Comparison of ENCODE assay signal across 29 mouse cellular contexts in the genomic region with DNA sequence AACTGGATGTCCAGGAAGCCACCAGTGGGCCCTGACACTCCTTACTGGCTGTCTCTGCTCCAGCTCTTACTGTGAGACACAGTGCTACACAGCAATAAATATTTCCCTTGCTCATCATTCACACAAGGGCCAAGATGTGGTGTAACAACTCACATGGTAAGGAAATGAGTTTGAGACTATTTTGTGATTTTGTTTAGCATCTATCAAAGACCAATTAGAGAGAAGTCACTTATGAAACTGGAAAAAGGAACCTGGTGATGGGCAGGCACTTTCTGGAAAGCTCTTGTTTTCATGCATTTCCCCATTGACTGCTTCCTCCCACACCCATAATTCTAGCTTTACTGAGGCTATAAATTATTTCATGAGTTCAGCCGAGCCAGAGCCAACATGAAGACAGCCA. TPM values are rescaled to one million over a fixed set of nuclear protein-coding genes. Genes with fewer than 3 reads are reported as not detected.
DNase-seq lines count a peak whose midpoint lies in the region; ATAC-seq and TF ChIP-seq lines count a peak whose summit lies in the region.
"Had no signal": no experiment of that assay in that cellular context is flagged by ENCODE, and none has a peak within 500 bp of the region (broad histone marks: within the 10 kb centered on the region; RNA-seq: fewer than 3 reads in every experiment).

A gene (plus strand): TSS at position 287 of the 400 bp plus-strand sequence.

- H3K9ac ChIP-seq in forebrain, embryonic 14.5 days (ENCODE audit: low read length) = no peak within 1 kb of the TSS
- H3K9ac ChIP-seq: forebrain, embryonic 12.5 days; heart, embryonic 13.5 days; hindbrain, embryonic 14.5 days; liver, embryonic 13.5 days; neural tube, embryonic 13.5 days had no signal

- H3K36me3 ChIP-seq in spleen, adult 2 months (ENCODE audit: control insufficient read depth, insufficient read depth, low read length) = no peaks in the 10 kb centered on the region
- H3K36me3 ChIP-seq in forebrain, embryonic 14.5 days (ENCODE audit: control insufficient read depth, insufficient read depth, low read length) = no peaks in the 10 kb centered on the region
- H3K36me3 ChIP-seq: embryonic facial prominence, embryonic 10.5 days; forebrain, embryonic 12.5 days; G1E; heart, embryonic 13.5 days; liver, embryonic 13.5 days; neural tube, embryonic 13.5 days had no signal

- DNase-seq in spleen, adult 2 months (ENCODE audit: low read depth in 1 of 2, low spot score in 2 of 2) = peak in 1 of 2 experiments; percentile 8
- no peak for DNase-seq in spleen, adult 18-20 months
- no peak for DNase-seq in gonadal fat pad, adult 2 months (ENCODE audit: low read depth)
- no peak for DNase-seq in frontal cortex, adult 2 months (ENCODE audit: extremely low spot score in 1 of 2, low spot score in 1 of 2)
- DNase-seq in forebrain, embryonic 14.5 days (ENCODE audit: low spot score) = no peak
- no peak for DNase-seq in gastrocnemius, postnatal 25 days
- DNase-seq: adrenal gland, postnatal 14 days; cerebellum, adult 2 months; cerebellum, postnatal 36 days; kidney, adult 9 months; kidney, postnatal 36 days; layer of hippocampus, adult 9-11 months; left cerebral cortex, postnatal 4 days; liver, embryonic 13.5 days; lung, postnatal 14 days; right cerebral cortex, postnatal 14 days; thymus, postnatal 36 days had no signal

- no peaks in the 10 kb centered on the region for H3K9me3 ChIP-seq in forebrain, embryonic 14.5 days (replicated peaks; ENCODE audit: control insufficient read depth, low read length)
- H3K9me3 ChIP-seq: embryonic facial prominence, embryonic 10.5 days; forebrain, embryonic 12.5 days; G1E; heart, embryonic 13.5 days; liver, embryonic 13.5 days; neural tube, embryonic 13.5 days had no signal

- TF ChIP-seq POLR2A in spleen, adult 2 months (IDR thresholded peaks at IDR 0.05; ENCODE audit: low read depth, low read length) = no peak
- TF ChIP-seq POLR2A in bone marrow, adult 2 months (IDR thresholded peaks at IDR 0.05; ENCODE audit: borderline replicate concordance, control insufficient read depth, low read depth, low read length) = no peak

- no peak for TF ChIP-seq CTCF in spleen, adult 2 months (IDR thresholded peaks at IDR 0.05; ENCODE audit: extremely low read depth, insufficient read depth, insufficient read length, insufficient replicate concordance)
- TF ChIP-seq CTCF in bone marrow, adult 2 months (IDR thresholded peaks at IDR 0.05; ENCODE audit: control insufficient read depth, insufficient read depth, low read length) = no peak

- WGBS in spleen, adult 2 months = 3% methylated on average over 1 of the region's 1 CpGs
- WGBS in bone marrow, adult 2 months = 3% methylated on average over 1 of the region's 1 CpGs
- WGBS in forebrain, embryonic 14.5 days = 76% methylated on average over 1 of the region's 1 CpGs

- peak within 1 kb of the TSS; percentile 50; the same call in 1 of the 2 replicates for H3K27ac ChIP-seq in spleen, adult 2 months (ENCODE audit: insufficient read depth, low read length)
- no peak within 1 kb of the TSS; the same call in 1 of the 2 replicates for H3K27ac ChIP-seq in bone marrow, adult 2 months (ENCODE audit: control insufficient read depth, insufficient read depth, low read depth, low read length, poor library complexity)
- no peak within 1 kb of the TSS for H3K27ac ChIP-seq in forebrain, embryonic 14.5 days (ENCODE audit: low read depth, low read length)
- H3K27ac ChIP-seq: embryonic facial prominence, embryonic 10.5 days; forebrain, embryonic 12.5 days; heart, embryonic 13.5 days; hindbrain, embryonic 14.5 days; left cerebral cortex, adult 2 months; liver, embryonic 13.5 days; neural tube, embryonic 13.5 days; stomach, postnatal 0 days had no signal

- no peaks in the 10 kb centered on the region for H3K27me3 ChIP-seq in spleen, adult 2 months (ENCODE audit: control insufficient read depth, insufficient read depth, low read length)
- H3K27me3 ChIP-seq in forebrain, embryonic 14.5 days (replicated peaks; ENCODE audit: control insufficient read depth, insufficient read depth, low read length) = no peaks in the 10 kb centered on the region
- H3K27me3 ChIP-seq: forebrain, embryonic 12.5 days; liver, embryonic 13.5 days; neural tube, embryonic 13.5 days had no signal

- H3K4me3 ChIP-seq in spleen, adult 2 months (ENCODE audit: extremely low read depth, insufficient read depth, insufficient read length) = no peak within 1 kb of the TSS
- H3K4me3 ChIP-seq in bone marrow, adult 2 months (replicated peaks; ENCODE audit: control insufficient read depth, low read depth, low read length) = no peak within 1 kb of the TSS
- no peak within 1 kb of the TSS for H3K4me3 ChIP-seq in forebrain, embryonic 14.5 days (ENCODE audit: low read depth, low read length)
- H3K4me3 ChIP-seq: embryonic facial prominence, embryonic 10.5 days; forebrain, embryonic 12.5 days; heart, embryonic 13.5 days; left cerebral cortex, adult 2 months; liver, embryonic 13.5 days; neural tube, embryonic 13.5 days had no signal

- peaks cover 5% of the 10 kb centered on the region; the same call in 1 of the 2 replicates for H3K4me1 ChIP-seq in spleen, adult 2 months (ENCODE audit: control insufficient read depth, insufficient read depth, insufficient read length)
- no peaks in the 10 kb centered on the region for H3K4me1 ChIP-seq in bone marrow, adult 2 months (ENCODE audit: control insufficient read depth, insufficient read depth, low read length)
- H3K4me1 ChIP-seq in forebrain, embryonic 14.5 days (ENCODE audit: control insufficient read depth, insufficient read depth, low read length) = no peaks in the 10 kb centered on the region
- H3K4me1 ChIP-seq: embryonic facial prominence, embryonic 10.5 days; forebrain, embryonic 12.5 days; heart, embryonic 13.5 days; liver, embryonic 13.5 days; neural tube, embryonic 13.5 days had no signal

- H3K4me2 ChIP-seq in forebrain, embryonic 14.5 days (ENCODE audit: low read length) = no peak within 1 kb of the TSS
- H3K4me2 ChIP-seq: forebrain, embryonic 12.5 days; heart, embryonic 13.5 days; hindbrain, embryonic 14.5 days; liver, embryonic 13.5 days; midbrain, embryonic 11.5 days; neural tube, embryonic 13.5 days had no signal

- peak; percentile 94 for ATAC-seq in monocyte, adult 5-6 weeks (replicated peaks; ENCODE audit: insufficient number of reproducible peaks, low FRiP score, low TSS enrichment, poor library complexity, severe bottlenecking)
- no peak for ATAC-seq in forebrain, embryonic 14.5 days
- ATAC-seq: CD4-positive, CD25-positive, alpha-beta regulatory T cell, adult 4 months had no signal

RNA-seq across cellular contexts. Expression of the gene that starts here (rescaled TPM):
- polyA plus RNA-seq in spleen, adult 2 months (2012; rRNA removed) = 4.2 and 4.8 TPM in 2 replicates
- polyA plus RNA-seq in bone marrow, adult 2 months (2011; ENCODE audit: insufficient read depth, insufficient read length, low replicate concordance, missing spikeins) = 8.2 and 33.5 TPM in 2 replicates
- polyA plus RNA-seq in gonadal fat pad, adult 2 months (2012; rRNA removed) = 9.9 and 15.9 TPM in 2 replicates
- total RNA-seq in monocyte, adult 5-6 weeks (2017) = 8.1 to 15.4 TPM (median 14.2 TPM) in 3 replicates
- polyA plus RNA-seq in frontal cortex, adult 2 months (2012; rRNA removed) = 1.5 and 2.1 TPM in 2 replicates
- not detected in 2 replicates for polyA plus RNA-seq in forebrain, embryonic 14.5 days (2014; fragmentation: Nextera tagmentation; extraction: Ambion mirVana)
- 1 to 10 TPM; 1.2 to 1.9 TPM for total RNA-seq in gastrocnemius, postnatal 25 days (2021)
- total RNA-seq: G1E; left cerebral cortex, adult 2 months; left cerebral cortex, postnatal 4 days had no signal
- polyA plus RNA-seq: CD4-positive, CD25-positive, alpha-beta regulatory T cell, adult 4 months; forebrain, embryonic 12.5 days; G1E; midbrain, embryonic 11.5 days; neural tube, embryonic 13.5 days had no signal
